Mouse (Mus musculus) spleen, adult 2 months (tissue): ENCODE data around the gene Extl2. TPM values are rescaled to one million over a fixed set of nuclear protein-coding genes. Genes with fewer than 3 reads are reported as not detected.

ENCODE experiments used
- DNase-seq, 2 experiments: peaks; one replicate each; pipeline versions ENCODE4 v3.0.0 to v3.0.0-alpha.2; 2012 to 2021; ENCODE audit warnings: low spot score in 2 of 2, low read depth in 1 of 2
- H3K27ac ChIP-seq: fragments of 200-500 bp; 2 replicates; pipeline ENCODE4 v1.5.1; 2012; ENCODE audit warnings: low read length, inconsistent platforms; ENCODE audit not compliant: insufficient read depth
- H3K27me3 ChIP-seq: fragments of 200-500 bp; 2 replicates; pipeline ENCODE4 v1.6.1; 2012; ENCODE audit warnings: mild to moderate bottlenecking, moderate library complexity, low read length, inconsistent platforms; ENCODE audit not compliant: control insufficient read depth, insufficient read depth
- H3K36me3 ChIP-seq: fragments of 200-500 bp; 2 replicates; pipeline ENCODE4 v1.6.1; 2012; ENCODE audit warnings: mild to moderate bottlenecking, low read length, inconsistent platforms; ENCODE audit not compliant: control insufficient read depth, insufficient read depth
- H3K4me1 ChIP-seq: fragments of 200-500 bp; 2 replicates; pipeline ENCODE4 v1.6.1; 2011; ENCODE audit warnings: inconsistent platforms; ENCODE audit not compliant: control insufficient read depth, insufficient read depth, insufficient read length
- H3K4me3 ChIP-seq: fragments of 200-500 bp; 2 replicates; pipeline ENCODE4 v1.5.1; 2011; ENCODE audit warnings: mild to moderate bottlenecking, inconsistent platforms; ENCODE audit not compliant: insufficient read depth, insufficient read length; ENCODE audit errors: extremely low read depth
- CTCF ChIP-seq: fragments of 200-500 bp; IDR thresholded peaks from 2 replicates; pipeline ENCODE4 v1.5.1; 2011; ENCODE audit warnings: mild to moderate bottlenecking, inconsistent platforms; ENCODE audit not compliant: insufficient read depth, insufficient read length, insufficient replicate concordance; ENCODE audit errors: extremely low read depth
- POLR2A ChIP-seq: fragments of 200-500 bp; IDR thresholded peaks from 2 replicates; pipeline ENCODE4 v1.6.1; 2011; ENCODE audit warnings: low read depth, low read length, inconsistent platforms
- WGBS: fragments of 180-500 bp; shearing (Covaris S2); methylation state at CpG from one replicate; pipeline ENCODE4 v1.1.7; 2018; 5-methylcytosine and 5-hydroxymethylcytosine counted together
- polyA plus RNA-seq: library from polyadenylated mRNA; depleted of rRNA; stranded (reverse); fragments of >200 nt; gene quantifications from 2 replicates; pipeline ENCODE4 v1.2.3, GENCODE M21; 2012

Gene Extl2
- polyA plus RNA-seq, 1 experiment, result 4.4 TPM

GRCm38 (mm10) chr3:115971045-115971785, 36.0 kb upstream of the Extl2 start:
- H3K36me3 ChIP-seq, result peaks cover 8% of the 10 kb centered on the region
- no peak for TF ChIP-seq POLR2A
- no peak for TF ChIP-seq CTCF
- peaks cover 6% of the 10 kb centered on the region; the same call in 1 of the 2 replicates for H3K4me1 ChIP-seq
- H3K27ac ChIP-seq, result peak overlapping the region; percentile 85
- no peak for DNase-seq
- H3K4me3 ChIP-seq, result no peak overlapping the region
- WGBS, result 87% methylated on average over 20 of the region's 20 CpGs
- H3K27me3 ChIP-seq, result no peaks in the 10 kb centered on the region

DNA sequence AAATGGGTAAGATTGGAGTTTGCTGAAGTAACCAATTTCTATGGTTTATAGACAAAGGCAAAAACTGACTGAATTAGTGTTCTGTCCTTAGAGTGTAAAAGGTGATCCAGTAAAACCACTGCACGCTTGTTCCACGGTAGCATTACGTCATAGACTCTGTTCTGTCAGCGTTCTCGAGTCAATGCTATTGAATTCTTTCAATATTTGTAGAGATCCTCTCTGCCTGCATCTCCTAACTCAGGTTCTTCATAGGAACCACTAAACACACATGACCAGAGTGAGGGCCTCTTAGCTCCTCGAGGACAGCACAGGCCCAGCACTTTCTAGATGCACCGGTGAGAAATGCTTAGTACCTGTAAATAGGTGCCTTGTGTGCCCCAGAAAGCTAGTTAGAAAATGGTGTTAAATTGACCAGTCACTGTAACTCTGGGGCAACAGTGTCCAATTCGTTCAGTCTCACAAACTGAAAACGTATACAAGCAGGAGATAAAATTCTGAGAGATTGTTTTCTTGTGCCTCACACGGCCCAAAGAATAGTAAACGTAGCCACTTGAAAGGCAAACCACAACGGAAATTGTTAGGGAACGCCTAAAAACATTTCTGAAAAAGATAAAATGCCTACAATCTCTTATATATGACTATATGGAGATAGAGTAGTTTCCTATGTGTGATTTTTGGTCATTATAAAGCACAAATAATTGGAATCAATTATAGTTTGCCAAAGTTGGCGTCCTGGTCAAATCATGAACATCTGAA, 35.2 kb upstream of the Extl2 start:
- WGBS, result 79% methylated on average over 14 of the region's 14 CpGs
- Histone ChIP-seq H3K27ac (peak overlapping the region; percentile 85), H3K36me3 (peaks cover 11% of the 10 kb centered on the region), H3K27me3 (no peaks in the 10 kb centered on the region), H3K4me3 (no peak overlapping the region), H3K4me1 (peaks cover 6% of the 10 kb centered on the region; the same call in 1 of the 2 replicates)
- peak in 1 of 2 experiments; percentile 62 for DNase-seq
- TF ChIP-seq POLR2A (no peak), CTCF (no peak)

DNA sequence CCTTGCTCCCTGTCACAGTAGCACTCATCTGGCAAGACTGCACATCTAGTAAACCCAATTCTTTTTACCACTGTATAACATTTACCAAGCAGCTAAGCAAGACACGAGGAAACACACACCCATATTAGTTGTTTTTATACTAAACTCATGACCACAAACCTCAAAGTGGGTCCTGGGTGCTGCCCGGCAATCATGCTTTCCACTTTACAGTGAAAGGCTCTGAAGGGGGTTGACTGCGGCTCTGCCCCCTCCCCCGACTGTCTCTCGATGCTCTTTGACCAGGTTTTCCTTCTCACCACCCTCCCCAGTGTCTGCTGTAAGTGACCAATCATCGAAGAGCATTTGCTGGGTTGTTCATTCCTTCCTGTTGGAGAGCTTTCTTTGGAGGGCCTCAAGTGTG, 33.0 kb upstream of the Extl2 start:
- no peak for TF ChIP-seq POLR2A
- TF ChIP-seq CTCF, result no peak
- Histone ChIP-seq H3K36me3 (peaks cover 18% of the 10 kb centered on the region), H3K27me3 (no peaks in the 10 kb centered on the region), H3K27ac (peak overlapping the region; percentile 89), H3K4me3 (no peak overlapping the region), H3K4me1 (peaks cover 3% of the 10 kb centered on the region; the same call in 1 of the 2 replicates)
- 70% methylated on average over 6 of the region's 6 CpGs for WGBS
- DNase-seq, result peak; percentile 31 to 41

- peaks cover 22% of the 10 kb centered on the region for H3K36me3 ChIP-seq
- 88% methylated on average over 10 of the region's 10 CpGs for WGBS
- no peaks in the 10 kb centered on the region for H3K27me3 ChIP-seq
These were observed 32.3 kb upstream of the Extl2 start for GRCm38 (mm10) chr3:115974995-115975394.

DNA sequence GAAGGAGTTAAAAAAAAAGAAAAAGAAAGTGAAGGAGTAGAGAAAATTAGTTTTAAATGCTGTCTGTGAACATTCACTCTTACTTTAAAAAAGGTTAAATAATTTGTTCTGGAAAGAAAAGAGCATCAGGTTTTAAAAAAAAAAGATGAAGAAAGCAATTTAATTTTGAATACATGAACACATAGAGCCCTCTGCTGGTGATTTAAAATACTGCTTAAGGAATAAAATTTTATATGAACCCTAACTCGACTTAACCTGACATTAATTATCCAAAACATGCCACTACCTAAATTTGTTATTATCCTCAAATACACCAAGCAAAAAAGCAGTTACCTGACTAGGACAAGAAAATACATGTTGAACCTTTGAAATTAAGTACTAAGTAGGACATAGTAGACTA, 28.3 kb upstream of the Extl2 start:
- Histone ChIP-seq H3K4me1 (no peaks in the 10 kb centered on the region), H3K4me3 (no peak overlapping the region), H3K27me3 (no peaks in the 10 kb centered on the region), H3K27ac (no peak overlapping the region), H3K36me3 (peaks cover 37% of the 10 kb centered on the region)
- 4% methylated on average over 1 of the region's 1 CpGs for WGBS
- TF ChIP-seq POLR2A, result no peak
- TF ChIP-seq CTCF, result no peak
- DNase-seq, result peak in 1 of 2 experiments; percentile 33

More at GRCm38 (mm10) chr3:115974995-115975394, 32.3 kb upstream of the Extl2 start:
- Histone ChIP-seq H3K4me1 (peaks cover 2% of the 10 kb centered on the region; the same call in 1 of the 2 replicates), H3K4me3 (no peak overlapping the region), H3K27ac (peak overlapping the region; percentile 68)
- no peak for TF ChIP-seq POLR2A
- no peak for TF ChIP-seq CTCF
- no peak for DNase-seq

- Histone ChIP-seq H3K4me3 (no peak overlapping the region), H3K27ac (no peak overlapping the region), H3K4me1 (no peaks in the 10 kb centered on the region), H3K36me3 (peaks cover 42% of the 10 kb centered on the region), H3K27me3 (no peaks in the 10 kb centered on the region)
- TF ChIP-seq CTCF (no peak), POLR2A (no peak)
- 97% methylated on average over 8 of the region's 8 CpGs for whole genome bisulfite sequencing
- DNase-seq, result no peak
These were observed 24.0 kb upstream of the Extl2 start for GRCm38 (mm10) chr3:115983217-115983616.

- no peaks in the 10 kb centered on the region for H3K27me3 ChIP-seq
- H3K36me3 ChIP-seq, result peaks cover 43% of the 10 kb centered on the region
These were observed 22.6 kb upstream of the Extl2 start for GRCm38 (mm10) chr3:115984653-115985052.

More at GRCm38 (mm10) chr3:115984653-115985052, 22.6 kb upstream of the Extl2 start:
- 93% methylated on average over 9 of the region's 9 CpGs for WGBS
- TF ChIP-seq CTCF, result no peak
- Histone ChIP-seq H3K27ac (no peak overlapping the region), H3K4me3 (no peak overlapping the region), H3K4me1 (no peaks in the 10 kb centered on the region)
- DNase-seq, result no peak
